Mouse (Mus musculus) left cerebral cortex, adult 2 months (tissue): ENCODE measurements at regions not wholly inside any gene's neighbourhood (a gene's known extent, or its start where the extent isn't known, plus 50 kb on each side); places are given as distances from the start of the nearest gene placed in this dataset.

Experiments
- DNase-seq, 2 experiments: peaks; one replicate each; pipeline ENCODE4 v3.0.0; 2021 to 2022; ENCODE audit warnings: low spot score in 2 of 2, mixed read lengths in 1 of 2; ENCODE audit errors: extremely low spot score in 1 of 2
- H3K27ac ChIP-seq: fragments of 200-600 bp; 2 replicates; pipeline ENCODE4 v1.8.1; 2022
- H3K4me3 ChIP-seq: fragments of 200-600 bp; 2 replicates; pipeline ENCODE4 v1.8.1; 2022
- CTCF ChIP-seq: fragments of 200-600 bp; IDR thresholded peaks from 2 replicates; pipeline ENCODE4 v1.8.1; 2022; ENCODE audit warnings: antibody characterized with exemption, mild to moderate bottlenecking, moderate library complexity
- intact Hi-C: fragments of 180-260 bp; cut with DNase I; formaldehyde crosslinking; loops from one replicate; pipeline ENCODE4 v1.15.1; 2025

- H3K4me3 ChIP-seq, result no peak overlapping the region
- H3K27ac ChIP-seq, result no peak overlapping the region
- intact Hi-C loops, result no loop called here
These were observed 226.8 kb downstream of the Foxo1 start for GRCm38 (mm10) chr3:52494924-52495323.

GRCm38 (mm10) chr3:52479186-52479585 lies 211.1 kb downstream of the Foxo1 start:
- DNase-seq, result no peak
- TF ChIP-seq CTCF, result no peak
- no peak overlapping the region for H3K27ac ChIP-seq
- H3K4me3 ChIP-seq, result no peak overlapping the region
- intact Hi-C loops, result no loop called here

More at GRCm38 (mm10) chr3:52494924-52495323, 226.8 kb downstream of the Foxo1 start:
- DNase-seq, result no peak
- TF ChIP-seq CTCF, result no peak

GRCm38 (mm10) chr3:52469900-52470299 lies 201.8 kb downstream of the Foxo1 start:
- intact Hi-C loops, result no loop called here
- Histone ChIP-seq H3K4me3 (no peak overlapping the region), H3K27ac (no peak overlapping the region)
- no peak for TF ChIP-seq CTCF
- DNase-seq, result no peak

- DNase-seq, result no peak
- no peak overlapping the region for H3K27ac ChIP-seq
- no peak overlapping the region for H3K4me3 ChIP-seq
- intact Hi-C loops, result no loop called here
- no peak for TF ChIP-seq CTCF
These were observed 201.3 kb downstream of the Foxo1 start for GRCm38 (mm10) chr3:52469397-52469796.

GRCm38 (mm10) chr3:52468326-52468725 lies 200.2 kb downstream of the Foxo1 start:
- intact Hi-C loops, result no loop called here
- Histone ChIP-seq H3K4me3 (no peak overlapping the region), H3K27ac (no peak overlapping the region)
- no peak for DNase-seq
- no peak for TF ChIP-seq CTCF

- TF ChIP-seq CTCF, result no peak
- no peak overlapping the region for H3K27ac ChIP-seq
- no peak for DNase-seq
- no peak overlapping the region for H3K4me3 ChIP-seq
- intact Hi-C loops, result no loop called here
These were observed 199.7 kb downstream of the Foxo1 start for GRCm38 (mm10) chr3:52467876-52468275.

- intact Hi-C loops, result no loop called here
- Histone ChIP-seq H3K27ac (no peak overlapping the region), H3K4me3 (no peak overlapping the region)
- DNase-seq, result no peak
- TF ChIP-seq CTCF, result no peak
These were observed 198.9 kb downstream of the Foxo1 start for GRCm38 (mm10) chr3:52466984-52467565.

- H3K27ac ChIP-seq, result no peak overlapping the region
- DNase-seq, result no peak
- TF ChIP-seq CTCF, result no peak
- H3K4me3 ChIP-seq, result no peak overlapping the region
- intact Hi-C loops, result no loop called here
These were observed 198.4 kb downstream of the Foxo1 start for GRCm38 (mm10) chr3:52466571-52466970.

- Histone ChIP-seq H3K4me3 (no peak overlapping the region), H3K27ac (no peak overlapping the region)
- intact Hi-C loops, result no loop called here
- no peak for TF ChIP-seq CTCF
- DNase-seq, result no peak
These were observed 195.8 kb downstream of the Foxo1 start for GRCm38 (mm10) chr3:52463911-52464310.

- DNase-seq, result no peak
- no peak overlapping the region for H3K4me3 ChIP-seq
- no peak overlapping the region for H3K27ac ChIP-seq
- no peak for TF ChIP-seq CTCF
- intact Hi-C loops, result no loop called here
These were observed 186.8 kb downstream of the Foxo1 start for GRCm38 (mm10) chr3:52454955-52455354.

- H3K27ac ChIP-seq, result no peak overlapping the region
- DNase-seq, result no peak
- no peak overlapping the region for H3K4me3 ChIP-seq
- intact Hi-C loops, result no loop called here
- no peak for TF ChIP-seq CTCF
These were observed 184.9 kb downstream of the Foxo1 start for GRCm38 (mm10) chr3:52453041-52453440.

- H3K27ac ChIP-seq, result no peak overlapping the region
- H3K4me3 ChIP-seq, result no peak overlapping the region
- no peak for TF ChIP-seq CTCF
- intact Hi-C loops, result no loop called here
- DNase-seq, result no peak
These were observed 184.2 kb downstream of the Foxo1 start for GRCm38 (mm10) chr3:52452345-52452744.

- intact Hi-C loops, result no loop called here
- TF ChIP-seq CTCF, result no peak
- no peak for DNase-seq
- Histone ChIP-seq H3K27ac (no peak overlapping the region), H3K4me3 (no peak overlapping the region)
These were observed 178.9 kb downstream of the Foxo1 start for GRCm38 (mm10) chr3:52446991-52447390.
